Mouse (Mus musculus): Measurements from ENCODE around the gene Thy1. TPM values are rescaled to one million over a fixed set of nuclear protein-coding genes. Genes with fewer than 3 reads are reported as not detected.

Thy1 gene
- total RNA-seq, 2 experiments from 2014 or later, result 27.1 to 57.0 TPM

DNA sequence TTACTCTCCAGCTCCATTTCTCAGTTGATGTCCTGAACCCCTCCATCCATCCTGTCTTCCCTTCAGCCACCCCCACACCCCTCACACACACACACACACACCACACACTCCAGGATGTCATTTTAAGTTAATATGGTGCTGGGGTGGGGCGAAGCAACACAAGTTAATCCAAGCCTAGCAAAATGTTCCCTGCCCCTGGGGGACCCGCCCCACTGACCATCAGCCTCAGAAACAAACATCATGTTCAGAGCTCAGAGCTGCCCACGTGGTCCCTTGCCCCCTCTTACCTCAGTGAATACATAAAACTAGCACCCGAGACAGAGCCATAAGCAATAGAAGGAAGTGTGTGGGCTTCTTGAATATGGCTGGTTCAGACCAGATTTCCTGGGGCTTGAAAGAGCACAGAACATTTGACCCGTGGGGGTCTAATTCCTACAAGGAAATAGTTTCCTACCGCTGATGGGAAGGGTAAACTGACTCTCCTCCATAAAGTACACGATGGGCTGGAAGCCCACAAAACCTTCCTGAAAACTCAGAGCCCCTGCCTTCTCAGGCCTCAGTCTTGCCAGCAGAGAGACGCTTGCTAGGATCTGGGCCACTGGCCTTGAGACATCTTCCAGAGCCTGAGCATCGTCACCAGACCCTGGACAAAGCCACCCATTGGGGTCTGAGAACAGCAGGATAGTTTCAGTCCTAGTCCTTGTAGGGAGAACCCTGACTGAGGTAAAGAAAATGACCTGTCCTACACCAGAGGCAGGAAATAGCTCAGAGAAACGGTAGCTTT is 37.0 kb downstream of the Thy1 start:
- intact Hi-C loops (cut with DNase I), result no loop called here
- no peak for DNase-seq

DNA sequence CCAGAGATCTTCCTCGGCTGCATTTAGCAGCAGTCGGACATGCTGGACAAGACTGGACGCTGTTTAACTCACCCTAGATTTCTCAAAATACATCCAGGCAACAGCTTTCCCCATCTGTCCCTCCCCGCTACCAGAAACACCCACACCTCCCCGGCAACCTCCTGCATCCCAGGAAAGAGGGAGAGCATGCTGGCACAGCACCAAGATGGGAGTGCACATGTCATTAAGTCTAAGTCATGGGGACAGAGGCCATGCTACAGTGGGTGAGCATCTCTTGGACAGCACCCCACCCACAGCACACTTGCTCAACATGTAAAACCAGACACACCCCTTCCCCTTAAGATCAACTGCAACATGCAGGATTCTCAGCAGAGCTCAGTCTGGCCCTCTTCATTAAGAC is 37.8 kb downstream of the Thy1 start:
- intact Hi-C loops (cut with DNase I), result no loop called here
- DNase-seq, result peak; percentile 58 to 60

DNA sequence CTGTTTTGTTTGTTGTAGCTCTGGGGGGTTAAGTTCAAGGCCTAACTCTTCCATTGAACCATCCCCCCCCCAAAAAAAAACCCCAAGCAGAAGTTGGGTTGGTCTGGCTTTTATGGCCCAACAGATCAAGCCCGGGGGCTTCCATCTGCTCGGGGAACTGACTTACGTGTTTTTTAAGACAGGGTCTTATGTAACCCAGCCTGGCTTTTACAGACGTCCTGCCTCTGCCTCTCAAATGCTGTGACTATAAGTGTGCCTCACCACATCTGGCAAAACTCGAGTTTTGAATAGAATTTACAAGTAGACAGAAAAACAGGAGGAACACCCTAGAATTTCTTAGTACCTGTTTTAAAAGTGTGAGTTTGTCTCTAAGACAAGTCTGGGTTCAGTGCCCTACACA is 38.4 kb downstream of the Thy1 start:
- intact Hi-C loops (cut with DNase I), result no loop called here
- no peak for DNase-seq

DNA sequence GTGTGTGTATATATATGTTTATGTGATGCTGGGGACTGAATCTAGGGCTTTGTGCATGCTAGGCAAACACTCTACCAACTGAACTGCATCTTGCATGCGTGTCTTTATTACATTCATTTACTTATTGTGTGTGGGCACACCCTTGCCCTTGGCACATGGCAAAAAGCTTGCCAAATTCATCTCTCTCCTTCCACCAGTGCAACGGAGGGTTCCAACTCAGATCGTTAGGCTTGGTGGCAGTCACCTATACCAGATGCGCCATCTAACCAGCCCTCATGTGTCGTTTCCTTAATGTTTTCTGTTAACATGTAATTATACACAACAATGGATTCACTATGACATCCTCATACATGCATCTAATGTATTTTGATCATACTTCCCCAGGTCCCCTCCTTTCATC is 39.1 kb downstream of the Thy1 start:
- intact Hi-C loops (cut with DNase I), result no loop called here
- DNase-seq, result no peak

DNA sequence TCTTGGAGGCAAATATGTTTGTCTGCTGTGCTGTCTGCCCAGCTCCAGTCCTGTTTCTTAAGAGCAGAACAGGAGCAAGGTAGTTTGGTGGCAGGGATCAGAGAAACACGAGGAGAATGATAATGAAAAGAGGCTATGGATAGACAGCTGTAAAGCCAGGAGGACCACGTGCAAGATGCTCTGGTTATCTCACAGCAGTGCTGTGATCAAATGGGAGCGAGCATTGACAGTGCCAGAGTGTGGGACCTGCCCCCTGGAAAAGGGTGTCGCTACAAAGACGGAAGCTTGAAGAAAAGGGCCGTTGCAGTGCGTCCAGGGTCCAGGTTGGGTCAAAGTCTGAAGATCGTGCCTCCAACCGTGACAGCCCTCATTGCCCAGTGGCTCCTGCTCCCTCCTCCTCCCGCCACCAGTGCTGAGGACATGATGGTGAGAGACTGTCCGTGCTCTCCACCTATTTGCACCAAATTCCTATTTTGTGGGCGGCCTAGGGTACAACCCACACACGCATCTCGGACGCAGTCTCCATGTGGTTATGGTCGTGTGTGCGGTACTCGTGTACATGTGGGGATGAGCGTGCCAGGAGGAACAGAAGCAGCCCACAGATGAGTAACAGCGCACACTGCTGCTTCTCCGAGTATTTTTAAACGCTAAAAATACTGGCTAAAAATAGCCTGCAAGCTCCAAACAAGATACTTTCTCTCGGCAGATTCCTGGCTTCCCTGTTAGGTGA is 40.4 kb downstream of the Thy1 start:
- intact Hi-C loops (cut with DNase I), result no loop called here
- DNase-seq, result no peak

DNA sequence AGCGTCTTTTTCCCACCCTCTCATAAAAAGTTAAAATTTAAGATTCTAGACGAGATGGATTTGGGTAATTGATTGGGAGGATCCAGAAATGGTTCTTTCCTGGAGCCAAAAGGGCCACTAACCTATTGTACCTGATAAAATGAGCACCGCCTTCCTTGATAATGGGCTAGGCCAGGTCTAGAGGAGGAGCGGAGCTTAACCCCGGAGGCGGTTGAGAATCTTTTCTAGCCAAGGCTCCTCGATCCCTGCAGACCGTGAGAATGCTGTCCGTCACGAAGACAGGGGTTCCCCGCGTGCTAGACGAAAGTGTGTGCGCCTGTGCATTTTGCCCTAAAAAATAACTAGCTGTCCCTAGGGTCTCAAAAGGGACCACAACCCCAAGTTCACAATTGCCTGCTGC is 41.1 kb downstream of the Thy1 start:
- intact Hi-C loops (cut with DNase I), result no loop called here
- DNase-seq, result no peak

DNA sequence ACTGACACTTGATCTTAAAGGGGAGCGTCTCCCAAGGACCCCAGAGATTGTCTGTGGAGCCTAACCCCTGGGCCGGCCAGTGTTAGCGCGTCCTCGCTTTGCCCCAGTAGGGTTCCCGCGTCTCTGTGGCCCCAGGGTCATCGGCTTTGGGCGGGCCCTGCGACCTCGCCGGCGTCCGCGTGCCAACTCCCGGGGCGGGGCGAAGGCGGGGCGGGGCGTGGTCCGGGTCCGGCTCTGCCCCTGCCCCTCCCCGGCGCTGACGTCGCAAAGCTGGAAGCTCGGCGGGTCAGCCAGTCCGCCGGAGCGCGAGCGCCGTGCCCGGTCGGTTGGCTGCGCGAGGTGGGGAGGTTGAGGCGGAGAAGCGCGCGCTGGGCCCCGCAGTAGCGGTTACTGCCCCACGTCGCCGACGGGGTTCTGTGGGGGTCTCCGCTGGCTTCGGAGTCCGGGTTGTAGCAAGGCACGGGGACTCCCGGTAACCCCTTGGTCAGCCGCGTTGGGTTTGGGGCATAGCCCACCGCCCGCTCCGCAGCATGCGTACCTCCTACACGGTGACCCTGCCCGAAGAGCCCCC is 41.6 kb downstream of the Thy1 start:
- intact Hi-C loops (cut with DNase I), result no loop called here

DNA sequence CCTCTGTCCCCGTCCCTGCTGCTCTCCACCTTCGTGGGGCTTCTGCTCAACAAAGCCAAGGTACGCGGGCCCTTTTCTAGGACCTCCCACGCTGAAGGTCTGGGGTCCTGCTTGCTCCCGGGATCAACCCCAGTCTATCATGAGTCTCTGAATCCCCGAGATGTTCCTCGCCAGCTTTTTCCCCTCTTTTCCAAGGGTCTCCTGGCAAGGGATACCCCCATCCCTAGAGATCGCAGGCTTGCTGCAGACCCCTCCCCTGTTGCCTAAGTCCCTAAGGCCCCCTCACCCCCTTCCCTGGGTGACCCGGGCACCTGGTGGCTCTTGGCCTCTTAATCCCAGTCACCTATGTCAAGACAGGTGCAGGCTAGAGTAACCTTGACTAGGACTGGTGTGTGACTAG is 42.1 kb downstream of the Thy1 start:
- DNase-seq, result no peak
- intact Hi-C loops (cut with DNase I), result no loop called here

More for the DNA sequence above, 41.6 kb downstream of the Thy1 start:
- peak; percentile 97 for DNase-seq

DNA sequence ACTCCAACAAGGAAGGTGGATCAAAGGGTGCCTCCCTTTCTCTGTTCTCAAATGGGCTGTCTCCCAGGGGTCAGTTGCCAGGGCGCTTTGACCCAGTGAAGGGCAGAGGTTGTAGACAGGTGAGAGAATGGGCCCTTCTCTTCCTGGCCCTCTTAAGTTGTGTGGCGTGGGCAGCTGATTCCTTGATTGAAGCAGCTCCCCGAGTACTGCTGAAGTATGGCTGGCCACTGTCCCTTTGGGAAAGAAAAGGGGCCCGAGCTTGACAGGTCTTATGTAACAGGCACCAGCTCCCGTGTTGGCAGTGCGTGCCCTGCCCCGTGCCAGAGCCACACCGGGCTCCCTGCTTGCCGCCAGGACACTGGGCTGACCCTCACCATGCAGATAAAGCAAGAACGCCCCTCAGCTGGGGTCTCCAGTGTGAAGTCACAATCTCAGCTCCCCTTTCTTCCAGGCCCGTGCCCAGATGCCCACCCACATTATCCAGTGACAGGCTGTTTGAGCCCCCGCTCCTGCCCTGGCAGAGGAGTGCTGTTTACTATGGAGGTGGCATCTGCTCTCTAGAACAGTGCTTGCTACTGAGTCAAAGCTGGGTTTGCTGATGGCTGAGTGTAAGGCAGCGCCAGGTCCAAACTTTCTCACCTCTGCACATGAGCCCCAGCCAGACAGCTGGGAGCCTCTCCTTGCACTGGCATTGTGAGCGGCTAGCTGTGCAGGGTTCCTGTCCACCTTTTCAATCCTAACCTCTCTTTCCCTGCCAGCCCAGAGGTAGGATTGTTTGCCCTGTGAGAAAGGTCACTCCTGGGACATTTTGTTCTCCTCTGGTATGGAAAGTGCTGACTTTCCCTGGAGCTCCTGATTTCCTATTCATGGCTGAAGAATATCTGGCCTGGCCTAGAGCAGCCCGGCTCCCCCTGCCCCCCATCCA is 42.8 kb downstream of the Thy1 start:
- intact Hi-C loops (cut with DNase I), result no loop called here
- peak; percentile 68 to 76 for DNase-seq

DNA sequence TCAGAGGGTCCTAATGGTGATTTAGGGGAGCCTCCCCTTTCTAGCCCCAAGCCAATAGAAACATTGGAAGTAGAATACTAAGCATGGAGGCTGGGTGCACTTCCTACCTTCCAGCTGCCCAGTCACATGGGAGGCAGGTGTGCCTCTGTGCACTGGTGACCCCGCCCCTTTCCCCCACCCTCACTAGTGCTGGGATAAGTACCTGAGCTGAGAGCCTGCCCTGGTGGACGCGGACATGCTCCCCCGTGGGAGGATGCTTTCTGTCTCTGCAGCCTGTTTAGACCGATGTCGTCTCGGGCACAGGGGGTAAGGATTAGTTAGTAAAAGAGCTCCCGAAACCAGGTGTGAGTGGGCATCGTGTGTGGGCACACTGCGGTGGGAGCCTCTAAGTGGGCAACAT is 43.8 kb downstream of the Thy1 start:
- DNase-seq, result no peak
- intact Hi-C loops (cut with DNase I), result no loop called here

DNA sequence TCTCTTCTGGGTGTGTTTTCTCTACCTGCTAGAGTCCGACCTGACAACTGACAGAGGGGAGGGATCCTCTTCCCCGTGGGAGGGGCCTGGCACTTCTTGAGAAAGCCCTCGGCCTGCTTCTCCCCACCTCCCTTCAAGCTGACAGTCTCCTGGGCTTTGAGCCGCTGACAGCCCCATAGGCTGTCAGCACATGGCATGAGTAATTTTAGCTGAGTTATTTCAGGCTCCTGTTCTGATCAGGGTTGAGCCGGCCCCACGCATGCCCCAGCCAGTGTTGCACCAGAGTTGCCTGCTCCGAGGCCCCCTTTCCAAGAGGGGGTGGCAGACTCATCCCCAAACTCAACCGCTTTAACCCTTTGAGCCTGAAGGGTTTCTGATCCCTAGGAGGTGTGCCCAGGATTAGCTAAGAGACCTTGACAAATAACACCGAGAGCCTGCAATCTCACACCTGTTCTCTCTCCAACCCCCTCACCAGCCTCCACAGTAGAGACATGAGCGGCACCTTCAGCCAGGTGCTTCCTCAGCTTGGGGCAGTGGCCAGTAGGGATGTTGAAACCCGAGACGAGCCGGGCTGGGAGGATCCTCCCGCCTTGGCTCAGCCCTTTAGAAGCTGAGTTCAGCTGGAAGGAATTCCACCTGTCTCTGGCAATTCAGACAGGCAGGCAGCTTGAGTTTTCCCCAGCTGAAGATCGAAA is 44.7 kb downstream of the Thy1 start:
- intact Hi-C loops (cut with DNase I), result no loop called here
- peak; percentile 51 to 54 for DNase-seq

DNA sequence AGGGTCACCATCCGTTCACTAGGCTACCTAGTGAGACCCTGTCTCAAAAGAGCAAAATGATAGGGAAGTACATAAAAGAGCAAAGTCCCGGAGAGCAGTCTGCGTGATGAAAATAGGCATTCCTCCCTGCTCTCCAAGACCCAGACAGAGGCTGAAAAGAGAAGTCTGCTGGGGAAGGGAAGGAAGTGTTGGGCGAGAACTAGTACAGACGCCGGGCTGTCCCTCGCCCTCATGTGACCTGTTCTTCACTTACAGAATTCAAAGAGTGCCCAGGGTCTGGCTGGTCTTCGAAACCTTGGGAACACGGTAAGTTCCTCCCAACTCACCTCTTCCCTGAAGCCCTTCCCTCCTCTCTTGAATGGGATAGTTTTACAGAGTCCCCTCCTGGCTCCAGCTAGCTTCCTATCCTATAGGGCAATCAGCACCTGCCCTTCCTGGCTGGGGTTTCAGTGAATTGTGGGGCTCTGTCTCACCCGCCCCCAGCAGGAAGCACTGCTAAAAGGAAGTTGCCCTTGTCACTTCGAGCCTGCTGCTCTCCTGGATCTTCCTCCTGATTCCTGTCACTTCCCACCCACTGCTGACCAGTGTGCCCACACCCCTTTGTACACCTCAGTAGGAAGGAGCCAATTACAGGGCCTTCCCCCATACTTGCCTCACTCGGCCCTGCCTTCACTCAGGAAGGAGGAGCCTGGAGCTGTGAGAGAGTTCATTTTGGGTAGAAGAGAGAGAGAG is 45.9 kb downstream of the Thy1 start:
- no peak for DNase-seq
- intact Hi-C loops (cut with DNase I), result no loop called here

DNA sequence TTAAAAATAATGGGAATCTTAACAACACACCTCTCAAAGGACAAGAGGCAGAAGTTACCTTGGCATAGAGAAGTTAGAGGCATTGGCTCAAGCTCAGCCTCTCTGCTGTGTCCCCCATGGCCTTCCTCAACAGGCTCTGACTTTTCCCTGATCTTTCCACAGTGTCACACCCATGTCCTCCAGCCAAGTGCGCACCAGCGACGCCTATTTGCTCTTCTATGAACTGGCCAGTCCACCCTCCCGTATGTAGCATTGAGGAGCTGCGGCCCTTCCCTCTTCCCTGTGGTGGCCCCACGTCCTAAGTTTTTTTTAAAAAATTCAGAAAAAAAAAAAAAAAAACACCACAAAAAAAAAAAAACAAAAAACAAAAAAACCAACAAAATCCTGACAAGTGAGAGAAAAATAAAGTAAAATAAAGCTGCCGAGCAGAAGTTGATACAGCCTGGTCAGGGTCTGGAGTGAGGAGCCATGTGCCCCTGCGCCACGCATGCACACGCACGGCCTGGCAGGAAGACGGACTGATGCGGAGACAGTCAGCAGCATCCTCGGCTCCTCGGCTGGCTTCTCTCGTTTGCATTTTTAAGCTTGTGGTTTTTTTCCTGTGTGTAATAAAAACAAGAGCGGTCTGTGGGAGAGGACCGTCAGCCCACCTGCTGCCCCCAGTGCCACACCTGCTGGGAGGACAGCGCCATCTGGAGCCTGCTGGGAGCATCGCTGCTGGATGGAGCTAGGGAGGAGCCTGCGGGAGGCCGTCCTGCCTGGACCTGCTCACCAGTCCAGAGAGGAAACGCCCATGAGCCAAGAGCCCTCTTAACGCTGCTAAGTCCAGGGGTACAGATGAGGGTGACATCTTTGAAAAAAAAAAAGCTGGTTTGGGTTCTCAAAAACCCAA is 50.7 kb downstream of the Thy1 start:
- intact Hi-C loops (cut with DNase I), result no loop called here
- DNase-seq, result peak; percentile 79 to 88

DNA sequence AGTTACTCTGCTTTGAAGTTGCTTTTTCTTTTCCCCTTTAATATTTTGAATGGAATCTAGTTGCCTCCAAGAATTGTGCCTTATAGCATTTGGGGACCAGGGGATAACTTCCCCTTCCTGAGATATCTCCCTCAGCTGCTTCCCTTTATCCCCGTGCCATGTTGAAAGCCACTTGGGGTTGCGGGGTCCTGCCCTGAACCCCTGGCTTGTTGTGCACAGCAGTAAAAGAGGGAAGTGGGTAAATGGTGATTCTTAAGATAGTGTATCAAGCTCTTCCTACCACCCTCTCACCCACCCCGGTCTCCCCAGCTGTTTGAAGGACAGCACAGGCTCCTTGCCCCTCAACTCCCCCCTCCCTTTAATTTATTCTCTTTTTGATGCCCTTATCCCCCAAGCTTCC is 51.6 kb downstream of the Thy1 start:
- intact Hi-C loops (cut with DNase I), result no loop called here
- DNase-seq, result no peak

DNA sequence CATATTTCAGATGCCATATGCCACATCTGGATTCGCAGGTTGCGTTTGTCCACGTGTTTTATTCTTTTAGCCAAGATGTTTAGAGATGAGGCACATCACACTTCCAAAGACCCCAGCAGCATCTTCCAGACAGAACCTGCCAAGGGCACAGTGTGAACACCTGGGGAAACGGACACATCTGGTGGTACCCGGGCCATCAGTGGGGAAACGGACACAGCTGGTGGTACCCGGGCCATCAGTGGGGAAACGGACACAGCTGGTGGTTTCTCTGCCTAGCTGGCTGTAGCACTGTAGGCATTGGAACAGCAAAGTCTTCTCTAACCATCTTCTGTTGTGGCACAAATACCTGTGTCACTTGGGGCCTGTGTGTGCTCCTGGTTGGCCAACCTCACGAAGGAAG is 52.6 kb downstream of the Thy1 start:
- intact Hi-C loops (cut with DNase I), result no loop called here

DNA sequence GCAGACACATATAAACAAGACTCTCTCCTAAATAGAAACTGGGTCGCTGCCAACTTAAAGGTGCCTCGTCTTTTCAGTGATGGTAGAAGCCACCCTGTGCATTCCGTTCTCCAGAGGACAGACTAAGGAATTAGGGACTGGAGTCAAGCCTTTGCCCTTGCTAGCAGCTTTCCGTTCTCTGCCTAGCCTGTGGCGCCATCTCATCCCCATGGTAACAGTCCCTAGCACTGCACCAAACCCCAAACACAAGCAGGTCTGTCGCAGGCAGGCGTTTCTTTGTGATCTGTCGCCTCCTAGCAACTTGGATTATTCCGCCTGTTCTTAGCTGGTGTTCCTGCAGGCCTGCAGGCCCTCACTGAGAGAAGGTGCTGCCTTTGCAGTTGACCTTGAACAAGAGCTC is 53.4 kb downstream of the Thy1 start:
- intact Hi-C loops (cut with DNase I), result no loop called here
- peak in 1 of 2 experiments; percentile 34 for DNase-seq

More for the DNA sequence above, 52.6 kb downstream of the Thy1 start:
- no peak for DNase-seq

Data from heart, postnatal 14 days (tissue).